Mouse (Mus musculus) G1E (cell line): ENCODE measurements around the gene E130208F15Rik. TPM values are rescaled to one million over a fixed set of nuclear protein-coding genes. Genes with fewer than 3 reads are reported as not detected.

ENCODE experiments used
- ATAC-seq: 2 replicates; pipeline ENCODE4 v1.8.0; 2016; ENCODE audit warnings: mild to moderate bottlenecking; ENCODE audit not compliant: insufficient number of reproducible peaks, poor library complexity, low FRiP score, severe bottlenecking; ENCODE audit errors: extremely low read depth
- DNase-seq: peaks from one replicate; pipeline ENCODE4 v3.0.0; 2012; ENCODE audit warnings: low spot score
- H3K27me3 ChIP-seq: 2 replicates; pipeline ENCODE4 v1.6.1; 2012; ENCODE audit warnings: mild to moderate bottlenecking, low read length, inconsistent platforms; ENCODE audit not compliant: insufficient read depth
- H3K36me3 ChIP-seq: replicated peaks from 2 replicates; pipeline ENCODE3; 2012; ENCODE audit warnings: mild to moderate bottlenecking, inconsistent platforms
- H3K4me1 ChIP-seq: 2 replicates; pipeline ENCODE4 v1.6.1; 2012; ENCODE audit warnings: low read depth, low read length, inconsistent platforms, mixed read lengths; ENCODE audit not compliant: insufficient read depth
- H3K4me3 ChIP-seq: 2 replicates; pipeline ENCODE4 v1.5.1; 2012; ENCODE audit warnings: low read depth, mild to moderate bottlenecking, inconsistent platforms, low read length, moderate library complexity, mixed read lengths
- H3K9me3 ChIP-seq: replicated peaks from 2 replicates; pipeline ENCODE4 v1.6.1; 2012; ENCODE audit warnings: inconsistent platforms
- CTCF ChIP-seq: IDR thresholded peaks from 2 replicates; pipeline ENCODE4 v1.5.1; 2012; ENCODE audit warnings: low read depth, low read length, inconsistent platforms, mixed read lengths
- GATA1 ChIP-seq: IDR thresholded peaks from 2 replicates; pipeline ENCODE4 v1.6.1; 2012; ENCODE audit warnings: borderline replicate concordance, low read length, inconsistent platforms, mixed read lengths
- GATA2 ChIP-seq: IDR thresholded peaks from 2 replicates; pipeline ENCODE4 v1.6.1; 2012; ENCODE audit warnings: low read depth, low read length, inconsistent platforms, borderline replicate concordance
- POLR2AphosphoS5 ChIP-seq: IDR thresholded peaks from 2 replicates; pipeline ENCODE4 v1.6.1; 2012; ENCODE audit warnings: low read depth, low read length, inconsistent platforms; ENCODE audit not compliant: insufficient replicate concordance
- TAL1 ChIP-seq: conservative IDR thresholded peaks from 2 replicates; pipeline ENCODE4 v1.6.1; 2012; ENCODE audit warnings: low read depth, low read length, inconsistent platforms, mixed read lengths
- polyA plus RNA-seq: library from polyadenylated mRNA; stranded (reverse); fragments of >175 nt; gene quantifications from 2 replicates; pipeline ENCODE4 v1.2.3, GENCODE M21; 2012
- total RNA-seq, 2 experiments: library from RNA; stranded (forward) in 1 of 2; stranded (reverse) in 1 of 2; fragments of 200-1000 nt in 1 of 2; fragments of >200 nt in 1 of 2; fragmentation: Nextera tagmentation in 1 of 2; gene quantifications; 2 replicates each; pipeline ENCODE4 v1.2.3; 2014 to 2017

Gene E130208F15Rik
- total and polyA plus RNA-seq, 3 experiments = 0.49 to 2.3 (median 1.3) TPM

GRCm38 (mm10) chr7:30291215-30292131 is 30.1 kb upstream of the E130208F15Rik start, which contains the start of gene Clip3:
Clip3 (plus strand) TSS chr7:30291728.
- Histone ChIP-seq H3K27me3 (peaks cover 57% of the 10 kb centered on the region), H3K4me3 (no peak within 1 kb of the TSS), H3K9me3 (no peaks in the 10 kb centered on the region), H3K36me3 (no peaks in the 10 kb centered on the region), H3K4me1 (peaks cover 2% of the 10 kb centered on the region)
- TF ChIP-seq TAL1 = no peak
- no peak for TF ChIP-seq GATA2
- no peak for TF ChIP-seq CTCF
- TF ChIP-seq GATA1 = no peak
- TF ChIP-seq POLR2AphosphoS5 = no peak
- no peak for ATAC-seq
- DNase-seq = no peak

- DNase-seq (no peak), ATAC-seq (no peak)
- Histone ChIP-seq H3K9me3 (no peaks in the 10 kb centered on the region), H3K27me3 (peaks cover 47% of the 10 kb centered on the region), H3K4me1 (peaks cover 9% of the 10 kb centered on the region), H3K36me3 (no peaks in the 10 kb centered on the region), H3K4me3 (no peak overlapping the region)
- TF ChIP-seq TAL1 (no peak), POLR2AphosphoS5 (no peak), GATA1 (no peak), GATA2 (no peak), CTCF (no peak)
Observed at GRCm38 (mm10) chr7:30293795-30294194, 27.7 kb upstream of the E130208F15Rik start.

GRCm38 (mm10) chr7:30294296-30294695 is 27.2 kb upstream of the E130208F15Rik start:
- TF ChIP-seq GATA1 (no peak), CTCF (no peak), POLR2AphosphoS5 (no peak), TAL1 (no peak), GATA2 (no peak)
- Histone ChIP-seq H3K27me3 (peaks cover 42% of the 10 kb centered on the region), H3K9me3 (no peaks in the 10 kb centered on the region), H3K4me3 (no peak overlapping the region), H3K4me1 (peaks cover 9% of the 10 kb centered on the region), H3K36me3 (no peaks in the 10 kb centered on the region)
- DNase-seq (no peak), ATAC-seq (no peak)

- no peak for TF ChIP-seq TAL1
- TF ChIP-seq GATA1 = no peak
- TF ChIP-seq POLR2AphosphoS5 = no peak
- no peak for TF ChIP-seq CTCF
- TF ChIP-seq GATA2 = no peak
- H3K4me1 ChIP-seq = peaks cover 9% of the 10 kb centered on the region
- ATAC-seq (no peak), DNase-seq (no peak)
- no peaks in the 10 kb centered on the region for H3K36me3 ChIP-seq
- H3K27me3 ChIP-seq = peaks cover 37% of the 10 kb centered on the region
- no peaks in the 10 kb centered on the region for H3K9me3 ChIP-seq
- H3K4me3 ChIP-seq = no peak overlapping the region
Observed at GRCm38 (mm10) chr7:30295103-30295502, 26.4 kb upstream of the E130208F15Rik start.

GRCm38 (mm10) chr7:30296816-30297215 is 24.7 kb upstream of the E130208F15Rik start:
- DNase-seq = no peak
- TF ChIP-seq GATA2 (no peak), POLR2AphosphoS5 (no peak), TAL1 (no peak), GATA1 (no peak), CTCF (no peak)
- ATAC-seq = no peak
- no peak overlapping the region for H3K4me3 ChIP-seq
- peaks cover 7% of the 10 kb centered on the region for H3K4me1 ChIP-seq
- H3K36me3 ChIP-seq = no peaks in the 10 kb centered on the region
- peaks cover 25% of the 10 kb centered on the region for H3K27me3 ChIP-seq
- no peaks in the 10 kb centered on the region for H3K9me3 ChIP-seq

GRCm38 (mm10) chr7:30297266-30297665 is 24.3 kb upstream of the E130208F15Rik start:
- Histone ChIP-seq H3K4me3 (no peak overlapping the region), H3K9me3 (no peaks in the 10 kb centered on the region), H3K4me1 (peaks cover 7% of the 10 kb centered on the region), H3K27me3 (peaks cover 27% of the 10 kb centered on the region), H3K36me3 (no peaks in the 10 kb centered on the region)
- no peak for ATAC-seq
- DNase-seq = no peak
- no peak for TF ChIP-seq POLR2AphosphoS5
- TF ChIP-seq TAL1 = no peak
- TF ChIP-seq GATA1 = no peak
- no peak for TF ChIP-seq CTCF
- TF ChIP-seq GATA2 = no peak
